Mouse (Mus musculus) liver, embryonic 14.5 days (tissue): Measurements from ENCODE around the gene R3hdm2. TPM values are rescaled to one million over a fixed set of nuclear protein-coding genes. Genes with fewer than 3 reads are reported as not detected.

Source experiments
- ATAC-seq: fragments of 200-750 bp; cut with Nextera tagmentation; 2 replicates; pipeline ENCODE4 v1.8.0; 2017; ENCODE audit warnings: moderate number of reproducible peaks, mild to moderate bottlenecking, moderate library complexity; ENCODE audit not compliant: insufficient read depth
- DNase-seq, 3 experiments: peaks; one replicate each; pipeline ENCODE4 v3.0.0-alpha.2; 2012 to 2013; ENCODE audit warnings: low read depth in 3 of 3, low spot score in 3 of 3
- H3K27ac ChIP-seq: fragments of 300-500 bp; sonication (generic); 2 replicates; pipeline ENCODE4 v1.5.1; 2014; ENCODE audit warnings: moderate library complexity, mild to moderate bottlenecking, control low read depth, inconsistent platforms
- H3K27me3 ChIP-seq: fragments of 300-500 bp; sonication (generic); 2 replicates; pipeline ENCODE4 v1.6.1; 2014; ENCODE audit warnings: mild to moderate bottlenecking, low read length, moderate library complexity; ENCODE audit not compliant: control insufficient read depth, insufficient read depth
- H3K36me3 ChIP-seq: fragments of 300-500 bp; sonication (generic); replicated peaks from 2 replicates; pipeline ENCODE4 v1.6.1; 2014; ENCODE audit warnings: low read depth; ENCODE audit not compliant: control insufficient read depth, insufficient read depth
- H3K4me1 ChIP-seq, 2 experiments: fragments of 200-500 bp in 1 of 2; fragments of 300-500 bp in 1 of 2; sonication (generic) in 1 of 2; replicated peaks; 2 replicates each; pipeline ENCODE4 v1.6.1; 2012 to 2014; ENCODE audit warnings: antibody characterized with exemption in 1 of 2, inconsistent platforms in 1 of 2, low read length in 1 of 2; ENCODE audit not compliant: control insufficient read depth in 2 of 2, insufficient read depth in 2 of 2
- H3K4me2 ChIP-seq: fragments of 300-500 bp; sonication (generic); 2 replicates; pipeline ENCODE4 v1.6.1; 2014; ENCODE audit warnings: low read depth, mild to moderate bottlenecking, control low read depth, moderate library complexity
- H3K4me3 ChIP-seq, 2 experiments: fragments of 200-500 bp in 1 of 2; fragments of 300-500 bp in 1 of 2; sonication (generic) in 1 of 2; 2 replicates each; pipeline ENCODE4 v1.5.1; 2012 to 2014; ENCODE audit warnings: low read depth in 2 of 2, low read length in 2 of 2, mild to moderate bottlenecking in 2 of 2, control low read depth in 1 of 2, inconsistent platforms in 1 of 2, moderate library complexity in 1 of 2; ENCODE audit not compliant: insufficient read depth in 1 of 2
- H3K9ac ChIP-seq: fragments of 300-500 bp; sonication (generic); replicated peaks from 2 replicates; pipeline ENCODE4 v1.6.1; 2014; ENCODE audit warnings: mild to moderate bottlenecking, control low read depth, moderate library complexity
- H3K9me3 ChIP-seq: fragments of 300-500 bp; sonication (generic); 2 replicates; pipeline ENCODE4 v1.6.1; 2016; ENCODE audit warnings: low read length, mixed read lengths; ENCODE audit not compliant: control insufficient read depth
- CTCF ChIP-seq: IDR thresholded peaks from 2 replicates; pipeline ENCODE4 v1.5.1; 2016; ENCODE audit warnings: antibody characterized with exemption, low read depth, control low read depth
- EP300 ChIP-seq: IDR thresholded peaks from 2 replicates; pipeline ENCODE4 v1.6.1; 2016; ENCODE audit warnings: antibody characterized with exemption, low read depth
- WGBS: fragments of 180-500 bp; shearing (Covaris S2); extraction: QIAGEN DNeasy Blood & Tissue Kit; methylation state at CpG from one replicate; pipeline ENCODE4 v1.1.7; 2014; ENCODE audit not compliant: insufficient replicate concordance; 5-methylcytosine and 5-hydroxymethylcytosine counted together
- polyA plus RNA-seq, 2 experiments: library from polyadenylated mRNA; depleted of rRNA in 1 of 2; stranded (reverse) in 1 of 2; unstranded in 1 of 2; fragments of >200 nt; fragmentation: Nextera tagmentation in 1 of 2; extraction: Ambion mirVana in 1 of 2; gene quantifications; 2 replicates each; pipeline versions ENCODE4 v1.2.1 to v1.2.3; 2012 to 2014

R3hdm2 gene
- polyA plus RNA-seq, 2 experiments = 9.0 to 10.9 TPM

GRCm38 (mm10) chr10:127519903-127520713, 140.0 kb downstream of the R3hdm2 start:
- peaks cover 18% of the 10 kb centered on the region for H3K27me3 ChIP-seq
- peak overlapping the region; percentile 99 for H3K4me2 ChIP-seq
- peak overlapping the region in 1 of 2 experiments; percentile 88; a peak in 2 of 4 replicates for H3K4me3 ChIP-seq
- no peak for DNase-seq
- H3K4me1 ChIP-seq = peaks cover 13 to 30% of the 10 kb centered on the region in 2 experiments
- H3K9me3 ChIP-seq = no peaks in the 10 kb centered on the region
- TF ChIP-seq CTCF (no peak), EP300 (no peak)
- H3K27ac ChIP-seq = no peak overlapping the region
- ATAC-seq = no peak
- WGBS = 86% methylated on average over 37 of the region's 37 CpGs
- peak overlapping the region; percentile 87; the same call in 1 of the 2 replicates for H3K9ac ChIP-seq
- peaks cover 36% of the 10 kb centered on the region for H3K36me3 ChIP-seq

DNA sequence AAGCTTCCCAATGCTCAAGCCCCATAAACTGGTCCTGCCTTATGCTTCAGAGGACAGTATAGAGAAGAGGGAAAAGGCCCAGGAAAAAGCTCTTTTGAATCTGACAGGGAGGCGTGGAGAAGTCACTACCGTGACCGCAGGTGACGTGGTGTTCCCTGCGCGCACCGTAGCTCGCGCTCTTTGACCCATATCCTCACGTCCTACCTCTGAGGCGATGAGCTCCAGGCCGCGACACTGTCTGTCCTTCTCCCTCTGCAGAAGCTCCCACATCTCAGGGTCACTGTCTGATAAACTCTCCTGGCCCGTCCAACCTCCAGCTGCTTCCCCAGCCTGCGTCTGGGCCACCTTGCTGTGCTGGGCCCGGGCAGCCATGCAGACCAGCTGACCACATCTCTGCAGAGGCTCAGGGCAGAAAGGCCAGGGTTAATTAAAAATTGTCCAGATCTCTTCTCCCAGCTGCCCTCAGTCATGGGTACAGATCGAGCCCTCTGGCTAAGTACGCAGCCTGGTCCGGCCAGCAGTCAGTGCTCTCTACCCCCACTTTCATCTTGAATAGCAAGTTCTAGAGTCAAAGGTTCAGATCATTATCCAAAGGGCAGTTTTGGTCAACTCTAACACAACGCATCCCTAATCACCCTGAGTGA, 140.7 kb downstream of the R3hdm2 start:
- H3K27me3 ChIP-seq = peaks cover 22% of the 10 kb centered on the region

DNA sequence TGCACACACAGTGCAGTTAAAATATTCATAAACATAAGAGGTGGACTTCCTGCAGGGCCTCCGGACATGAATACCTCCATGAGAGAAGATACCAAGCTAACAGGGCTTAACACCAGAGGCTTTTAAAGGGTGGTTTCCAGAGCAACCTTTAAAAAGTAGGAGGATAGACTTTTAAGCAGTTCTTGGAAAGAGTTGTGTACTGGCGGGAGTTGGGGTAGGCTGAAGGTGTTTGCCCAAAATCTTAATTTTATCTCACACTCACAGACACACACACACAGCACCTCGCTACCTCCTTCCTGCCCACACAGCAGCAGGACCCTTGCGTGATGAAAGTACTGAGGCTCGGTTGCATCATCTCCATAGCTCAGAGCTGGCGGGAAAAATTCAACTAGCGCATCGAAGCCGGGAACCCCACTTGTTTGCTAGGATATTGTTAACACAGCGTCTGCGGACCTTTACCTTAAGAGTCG, 141.5 kb downstream of the R3hdm2 start:
- Histone ChIP-seq H3K4me1 (peaks cover 13 to 16% of the 10 kb centered on the region in 2 experiments), H3K9ac (peak overlapping the region; percentile 87), H3K27me3 (peaks cover 30% of the 10 kb centered on the region), H3K4me3 (peak overlapping the region; percentile 88 to 98), H3K4me2 (peak overlapping the region; percentile 99), H3K9me3 (no peaks in the 10 kb centered on the region), H3K36me3 (peaks cover 36% of the 10 kb centered on the region), H3K27ac (peak overlapping the region; percentile 74)
- TF ChIP-seq CTCF (no peak), EP300 (peak; percentile 64)
- WGBS = 1% methylated on average over 12 of the region's 12 CpGs
- DNase-seq (peak; percentile 45 to 63 (median 47)), ATAC-seq (peak; percentile 74)

More for the DNA sequence above, 140.7 kb downstream of the R3hdm2 start:
- no peak for TF ChIP-seq CTCF
- no peak for TF ChIP-seq EP300
- WGBS = 68% methylated on average over 20 of the region's 20 CpGs
- ATAC-seq = no peak
- Histone ChIP-seq H3K4me2 (peak overlapping the region; percentile 99), H3K36me3 (peaks cover 36% of the 10 kb centered on the region), H3K4me3 (peak overlapping the region; percentile 88 to 98), H3K9me3 (no peaks in the 10 kb centered on the region), H3K9ac (peak overlapping the region; percentile 87), H3K4me1 (peaks cover 13 to 24% of the 10 kb centered on the region in 2 experiments), H3K27ac (peak overlapping the region; percentile 74)
- DNase-seq = no peak

- ATAC-seq = peak; percentile 65
- Histone ChIP-seq H3K27ac (peak within 1 kb of the TSS; percentile 74), H3K4me1 (peaks cover 10 to 16% of the 10 kb centered on the region in 2 experiments), H3K4me2 (peak within 1 kb of the TSS; percentile 99), H3K9me3 (no peaks in the 10 kb centered on the region), H3K36me3 (peaks cover 35% of the 10 kb centered on the region), H3K9ac (peak within 1 kb of the TSS; percentile 87), H3K27me3 (peaks cover 35% of the 10 kb centered on the region), H3K4me3 (peak within 1 kb of the TSS; percentile 88 to 98)
- TF ChIP-seq CTCF (no peak), EP300 (no peak; the same call in 1 of the 2 replicates)
- peak; percentile 81 to 87 (median 85) for DNase-seq
- under 1% methylated on average over 21 of the region's 21 CpGs for WGBS
Measured at GRCm38 (mm10) chr10:127522088-127522581, 142.0 kb downstream of the R3hdm2 start, which contains the start of gene Shmt2. Gene Shmt2, minus strand, starts transcription at chr10:127522444.
